Mouse (Mus musculus): ENCODE measurements at regions not wholly inside any gene's neighbourhood (a gene's known extent, or its start where the extent isn't known, plus 50 kb on each side); places are given as distances from the start of the nearest gene placed in this dataset.
"Not testable (repeated sequence)": the region's sequence is repeated elsewhere in the genome, so short reads cannot be mapped to it uniquely, and the experiment has no call there.

DNA sequence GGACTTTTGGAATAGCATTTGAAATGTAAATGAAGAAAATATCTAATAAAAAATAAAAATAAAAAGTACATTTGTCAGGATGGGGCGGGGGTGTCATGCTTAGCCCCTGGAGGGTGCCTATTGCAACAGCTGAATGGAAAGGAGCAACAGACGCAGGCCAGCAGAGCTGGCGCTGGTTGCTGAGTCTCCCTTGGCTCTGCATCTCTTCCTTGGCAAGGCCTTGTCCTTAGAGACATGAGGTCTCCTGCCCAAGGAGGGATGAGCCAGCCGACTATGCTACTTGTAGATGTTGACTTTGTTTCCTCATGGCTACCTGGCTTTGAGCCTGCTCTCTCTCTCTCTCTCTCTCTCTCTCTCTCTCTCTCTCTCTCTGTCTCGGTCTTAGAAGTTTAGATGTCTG lies 166.4 kb downstream of the Opa1 start:
- DNase-seq (ENCODE audit: low spot score in 2 of 2) = no peak

DNA sequence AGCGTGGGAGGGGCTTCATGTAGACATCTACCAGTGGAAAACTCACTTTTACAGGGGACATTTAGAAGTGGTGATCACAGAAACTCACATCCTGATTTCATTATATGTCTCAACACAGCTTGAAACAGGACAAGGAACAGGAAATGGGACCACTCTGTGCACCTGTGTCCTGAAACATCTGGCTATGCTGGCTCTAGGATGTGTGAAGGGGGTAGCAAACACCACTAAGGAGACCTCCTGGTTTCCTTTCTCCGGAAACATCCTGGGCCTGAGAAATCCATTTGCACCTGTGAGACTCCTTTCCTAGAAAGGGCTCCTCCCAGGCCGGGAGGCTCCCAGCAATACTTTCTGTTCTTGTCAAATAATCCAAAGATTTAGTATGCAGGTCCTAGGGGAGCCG lies 167.1 kb downstream of the Opa1 start:
- no peak for DNase-seq (ENCODE audit: low spot score in 2 of 2)

DNA sequence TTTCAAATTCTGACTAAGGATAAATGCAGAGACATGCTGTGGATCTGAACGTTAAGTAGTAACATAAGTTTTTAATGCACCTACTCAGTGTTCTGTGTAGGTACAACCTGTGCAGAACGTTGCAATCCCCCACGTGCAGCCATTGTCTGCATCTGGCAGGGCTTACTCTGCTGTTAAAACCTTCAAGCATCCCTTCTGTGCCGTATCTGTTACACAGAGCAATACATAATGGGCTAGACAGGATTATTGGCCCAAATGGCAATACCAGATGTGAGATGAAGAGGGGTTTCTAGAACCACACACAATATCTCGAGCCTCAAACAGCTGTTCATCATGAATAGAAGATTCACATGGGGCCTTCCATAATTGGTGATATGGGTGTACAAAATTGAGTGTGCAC lies 170.0 kb downstream of the Opa1 start:
- DNase-seq (ENCODE audit: low spot score in 2 of 2) = no peak

DNA sequence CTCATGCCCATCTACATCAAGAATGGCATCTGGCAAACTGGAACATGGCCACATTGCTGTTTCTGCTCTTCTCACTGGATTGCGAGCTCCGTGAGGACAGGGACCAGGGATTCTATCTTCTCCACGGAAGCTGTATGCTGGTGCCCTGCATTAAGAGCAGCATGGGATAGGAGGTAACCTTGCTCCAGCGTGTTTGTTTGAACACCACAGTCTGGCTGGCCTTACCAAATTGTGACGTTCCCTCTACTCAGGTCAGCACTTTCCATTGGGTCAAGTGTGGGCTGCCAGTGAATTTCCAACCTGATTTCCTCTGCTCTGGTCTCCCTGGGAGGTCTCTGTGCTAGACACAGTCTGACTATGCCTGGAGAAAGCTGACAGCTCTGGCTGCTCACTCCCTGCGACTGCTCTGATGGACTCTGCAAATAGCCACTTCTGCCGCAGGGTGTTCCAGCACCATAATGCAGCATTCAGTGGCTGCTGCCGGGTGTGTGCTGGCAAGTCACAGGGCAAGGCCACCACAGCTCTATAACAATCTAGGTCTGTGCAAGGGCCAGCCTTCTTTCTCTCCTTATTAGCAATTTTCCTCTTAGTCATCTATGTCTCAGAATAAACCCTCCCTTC lies 175.6 kb downstream of the Opa1 start:
- DNase-seq (ENCODE audit: low spot score in 2 of 2) = no peak

DNA sequence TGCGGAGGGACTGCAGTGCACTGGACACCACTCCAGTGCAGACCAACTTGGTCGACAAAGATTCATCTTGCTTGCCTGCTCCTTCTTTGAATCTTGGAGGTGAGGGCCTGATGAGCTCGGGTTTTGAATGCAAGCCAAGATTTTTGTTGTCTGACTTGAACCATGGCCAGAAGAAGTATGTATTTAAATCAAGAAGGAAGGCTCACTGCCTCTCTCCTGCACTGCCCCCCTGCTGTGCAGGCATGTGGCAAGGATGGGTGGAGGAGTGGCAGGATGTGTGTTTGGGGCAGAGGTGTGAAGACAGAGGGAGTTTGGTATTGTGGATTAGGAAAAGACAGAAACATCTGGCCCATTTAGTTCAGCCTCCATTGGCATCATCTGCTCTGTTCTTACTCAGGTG lies 179.1 kb downstream of the Opa1 start:
- DNase-seq (ENCODE audit: low spot score in 2 of 2) = no peak

DNA sequence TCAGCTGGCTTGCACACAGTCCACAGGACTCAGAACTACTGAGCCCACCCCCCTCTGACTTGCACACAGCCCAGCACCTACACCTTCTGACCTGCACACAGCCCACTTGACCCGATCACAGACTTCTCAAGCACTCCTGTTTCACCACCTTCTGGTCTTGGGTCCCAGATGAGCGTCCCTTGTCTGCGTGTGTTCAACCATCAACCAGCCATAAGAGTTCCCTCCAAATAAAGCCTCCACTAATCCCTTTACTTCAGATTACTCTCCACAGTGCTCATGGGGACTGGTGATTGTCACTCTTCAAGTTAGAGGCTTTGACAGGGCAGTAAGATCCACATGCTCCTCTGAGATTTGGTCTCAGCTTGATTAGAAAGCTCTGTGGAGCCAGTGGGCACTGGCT lies 180.3 kb downstream of the Opa1 start:
- no peak for DNase-seq (ENCODE audit: low spot score in 2 of 2)

DNA sequence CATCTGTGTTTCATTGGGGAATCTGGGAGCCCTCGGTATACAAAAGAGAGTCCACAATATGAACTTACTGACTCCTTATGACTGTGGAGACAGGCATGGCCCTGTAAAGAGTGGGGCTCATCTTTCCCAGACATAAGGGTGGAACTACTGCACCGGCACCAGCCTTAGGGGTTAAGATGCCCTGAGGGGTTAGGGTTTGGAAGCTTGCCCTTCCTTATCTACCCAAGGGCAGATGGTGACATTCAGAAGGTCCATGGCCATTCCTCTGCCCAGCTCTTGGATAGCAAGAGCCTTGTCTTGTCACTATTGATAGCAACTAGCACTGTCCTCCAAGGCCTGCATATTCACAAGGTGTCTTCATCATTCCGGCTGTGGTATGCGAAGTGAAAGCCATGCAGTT lies 181.5 kb downstream of the Opa1 start:
- DNase-seq (ENCODE audit: low spot score in 2 of 2) = no peak

DNA sequence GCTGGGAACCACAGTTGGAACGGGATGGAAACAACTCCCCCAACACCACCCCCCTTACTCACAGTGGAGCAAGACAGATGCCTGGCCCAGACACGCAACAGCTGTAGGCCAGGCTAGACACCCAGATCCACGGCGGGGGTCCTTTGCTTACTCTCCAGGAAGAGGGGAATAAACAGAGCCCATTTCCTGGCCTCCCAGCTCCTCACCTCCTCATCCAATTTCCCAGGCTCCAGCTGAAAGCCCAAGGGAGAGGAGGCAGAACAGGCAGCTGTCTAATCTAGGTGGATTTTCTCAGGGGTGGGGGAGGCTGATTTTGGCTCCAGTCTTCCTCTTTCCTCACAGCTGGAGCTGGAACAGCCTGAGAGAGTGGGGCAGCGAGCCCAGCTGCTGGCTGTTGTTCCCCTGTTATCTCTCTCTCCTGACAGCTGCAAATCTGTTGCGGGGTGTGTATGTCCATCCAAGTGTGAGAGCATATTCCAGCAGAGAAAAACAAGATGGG lies 182.7 kb downstream of the Opa1 start:
- DNase-seq (ENCODE audit: low spot score in 2 of 2) = peak in 1 of 2 experiments; percentile 15

DNA sequence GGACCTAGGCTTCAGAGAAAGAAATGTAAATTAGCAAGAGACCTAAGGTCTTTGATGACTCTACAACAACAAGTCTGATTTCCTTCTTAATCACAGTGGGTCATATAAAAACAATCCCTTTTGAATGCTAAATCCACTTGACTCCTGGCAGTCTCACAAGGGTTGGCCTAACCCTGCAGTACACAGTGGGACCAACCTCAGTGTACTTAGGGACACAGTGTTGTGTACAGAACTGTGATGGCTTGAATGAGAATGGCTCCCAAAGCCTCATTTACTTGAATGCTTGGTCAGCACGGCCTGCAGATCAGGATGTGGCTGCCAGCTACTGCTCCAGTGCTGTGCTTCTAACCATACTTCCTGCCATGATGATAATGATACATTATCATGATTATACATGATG lies 185.2 kb downstream of the Opa1 start:
- DNase-seq (ENCODE audit: low spot score in 2 of 2) = no peak

DNA sequence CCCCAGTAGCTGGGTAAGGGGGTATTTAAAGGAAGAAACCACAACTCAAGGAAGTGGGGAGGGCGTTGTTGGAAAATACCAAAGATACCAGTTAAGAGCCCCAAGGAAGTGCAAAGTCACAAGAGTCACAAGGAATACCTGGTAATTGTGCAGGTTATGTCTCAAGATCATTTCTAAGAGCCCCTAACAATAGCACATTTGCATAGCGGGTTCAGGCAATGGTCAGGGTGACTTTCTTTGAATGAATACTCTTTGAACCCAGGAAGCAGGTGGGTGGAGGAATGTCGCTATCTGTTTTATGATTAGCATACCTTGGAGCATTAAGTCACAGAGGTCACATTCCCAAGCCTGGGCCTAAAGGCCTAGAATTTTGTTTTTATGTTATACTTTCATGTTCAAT lies 186.7 kb downstream of the Opa1 start:
- not testable (repeated sequence) for DNase-seq (ENCODE audit: low spot score in 2 of 2)

DNA sequence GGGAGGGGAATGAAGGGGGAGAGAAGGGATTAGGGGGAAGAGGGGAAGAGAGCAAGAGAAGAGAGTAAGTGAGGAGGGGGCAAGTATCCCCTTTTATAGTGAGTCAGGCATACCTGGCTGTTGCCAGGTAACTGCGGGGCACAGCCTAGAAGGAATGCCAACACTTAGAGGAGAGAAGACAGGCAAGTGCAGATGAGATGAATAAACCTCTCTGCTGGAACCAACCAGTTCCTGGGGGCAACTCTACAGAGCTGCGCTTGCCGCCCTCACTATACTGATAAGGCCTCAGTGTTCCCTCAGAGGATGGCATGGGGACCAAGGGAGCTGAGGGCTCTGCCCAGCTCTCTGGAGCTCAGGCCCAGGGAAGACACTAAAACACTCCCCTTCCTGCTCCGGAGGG lies 192.2 kb downstream of the Opa1 start:
- no peak for DNase-seq (ENCODE audit: low spot score in 2 of 2)

DNA sequence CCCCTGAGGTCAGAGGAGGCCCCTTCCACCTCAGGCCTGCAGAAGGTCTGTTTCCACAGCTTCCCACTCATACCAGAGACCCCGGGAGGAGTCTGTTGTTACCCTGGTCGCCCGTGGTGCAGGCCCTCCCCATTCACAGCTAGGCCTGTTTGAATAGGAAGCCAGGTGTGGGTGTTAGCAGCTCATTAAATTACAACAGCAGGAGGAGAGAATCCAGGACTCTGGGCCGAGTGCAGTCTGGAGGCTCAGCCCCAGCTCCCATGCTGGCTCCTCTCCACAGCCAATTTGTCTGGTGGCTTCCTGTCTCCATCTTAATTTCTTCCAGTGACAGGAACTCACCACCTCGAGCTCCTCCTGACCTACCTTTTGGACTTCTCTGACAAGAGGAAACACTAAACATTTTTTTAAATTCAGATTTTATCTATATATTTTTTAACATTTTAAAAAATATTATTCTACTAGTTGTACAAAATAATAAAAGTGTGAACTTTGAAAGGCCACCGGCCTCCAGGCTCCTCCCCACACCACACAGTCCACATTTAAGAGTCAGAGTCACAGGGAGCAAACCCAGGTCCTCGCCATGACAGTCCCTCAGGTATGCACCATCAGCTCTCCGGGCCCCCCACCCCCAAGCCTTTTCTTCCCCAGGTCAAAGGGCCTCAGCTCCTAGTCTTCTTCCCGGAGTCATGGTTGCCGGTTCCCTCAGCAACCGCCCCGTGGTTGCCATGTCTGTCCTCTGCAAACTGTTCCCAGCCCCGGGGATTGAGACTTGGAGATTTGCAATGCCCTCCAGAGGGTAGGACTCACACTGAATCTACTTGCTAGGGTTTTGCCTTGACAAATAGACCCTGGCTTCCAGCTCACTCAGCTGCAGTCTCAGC lies 192.8 kb downstream of the Opa1 start:
- no peak for DNase-seq (ENCODE audit: low spot score in 2 of 2)

DNA sequence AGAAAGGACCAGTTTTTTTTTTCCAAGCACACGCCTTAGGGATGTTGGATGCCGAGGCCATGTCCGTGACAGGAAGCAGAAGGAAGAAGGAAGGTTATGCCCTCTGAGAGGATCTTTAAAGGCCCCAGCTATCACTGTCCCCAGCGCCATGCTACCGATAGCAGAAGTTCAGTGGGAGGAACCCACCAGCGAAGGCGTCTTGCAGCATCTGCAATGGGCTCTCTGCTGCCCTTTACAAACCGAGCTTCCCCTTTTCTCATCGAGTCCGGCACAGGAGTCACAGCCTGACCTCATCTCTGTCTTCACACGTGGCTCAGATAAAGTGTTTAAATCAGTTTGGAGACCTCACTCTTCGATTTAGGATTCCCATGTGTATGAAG lies 193.5 kb downstream of the Opa1 start:
- DNase-seq (ENCODE audit: low spot score in 2 of 2) = no peak

DNA sequence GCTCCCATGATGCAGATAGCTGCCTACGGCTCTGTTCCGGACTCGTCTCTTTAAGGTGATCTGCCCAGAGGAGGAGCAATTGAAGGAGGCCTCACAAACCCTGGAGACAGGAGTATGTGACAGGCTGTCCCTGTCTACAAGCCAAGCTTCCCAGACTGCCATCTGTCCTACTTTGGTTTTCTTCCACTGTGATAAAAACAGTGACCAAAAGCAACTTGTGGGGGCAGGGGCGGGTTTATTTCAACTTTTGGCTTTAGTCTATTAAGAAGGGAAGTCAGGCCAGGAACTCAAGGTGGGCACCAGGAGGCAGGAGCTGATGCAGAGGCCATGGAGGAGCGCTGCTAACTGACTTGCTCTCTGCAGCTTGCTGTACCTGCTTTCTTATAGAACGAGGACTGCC lies 193.9 kb downstream of the Opa1 start:
- DNase-seq (ENCODE audit: low spot score in 2 of 2) = peak in 1 of 2 experiments; percentile 10

DNA sequence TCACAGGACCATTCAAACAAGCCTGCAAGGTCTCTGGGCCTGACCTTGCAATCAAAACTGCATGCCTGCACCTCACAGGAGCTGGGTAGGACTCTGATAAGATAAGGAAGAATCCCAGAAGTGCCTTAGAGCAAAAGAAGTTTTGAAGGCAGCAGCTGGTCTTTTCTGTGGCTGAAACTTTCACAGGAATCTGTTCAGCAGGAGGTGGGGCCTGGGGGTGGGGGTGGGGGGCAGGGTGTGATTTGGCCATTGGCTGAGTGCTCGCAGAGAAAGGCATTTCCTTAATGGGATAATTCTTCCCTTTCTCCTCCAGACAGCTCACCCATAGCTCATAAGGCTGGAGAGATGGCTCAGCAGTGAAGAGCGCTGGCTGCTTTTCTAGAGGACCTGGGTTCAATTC lies 195.8 kb downstream of the Opa1 start:
- DNase-seq (ENCODE audit: low spot score in 2 of 2) = no peak

DNA sequence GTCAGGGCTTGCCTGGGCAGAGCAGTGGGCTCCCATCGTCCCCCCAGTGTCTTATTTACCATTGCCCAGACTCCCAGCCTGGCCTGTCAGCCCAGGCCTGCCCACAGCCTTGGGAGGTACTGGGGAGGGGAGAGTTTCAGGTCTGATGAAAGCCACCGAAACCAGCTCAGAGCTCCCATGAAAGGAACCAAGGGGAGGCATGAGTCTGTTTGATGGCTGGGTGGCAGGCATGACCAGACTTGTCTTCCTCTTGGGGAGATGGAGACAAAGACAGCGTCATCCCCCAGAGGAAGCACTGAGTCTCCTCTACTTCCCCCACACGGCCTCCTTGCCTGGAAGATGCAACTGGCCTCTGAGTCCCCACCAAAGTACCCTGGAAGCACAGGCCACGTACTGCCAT lies 196.7 kb downstream of the Opa1 start:
- no peak for DNase-seq (ENCODE audit: low spot score in 2 of 2)

DNA sequence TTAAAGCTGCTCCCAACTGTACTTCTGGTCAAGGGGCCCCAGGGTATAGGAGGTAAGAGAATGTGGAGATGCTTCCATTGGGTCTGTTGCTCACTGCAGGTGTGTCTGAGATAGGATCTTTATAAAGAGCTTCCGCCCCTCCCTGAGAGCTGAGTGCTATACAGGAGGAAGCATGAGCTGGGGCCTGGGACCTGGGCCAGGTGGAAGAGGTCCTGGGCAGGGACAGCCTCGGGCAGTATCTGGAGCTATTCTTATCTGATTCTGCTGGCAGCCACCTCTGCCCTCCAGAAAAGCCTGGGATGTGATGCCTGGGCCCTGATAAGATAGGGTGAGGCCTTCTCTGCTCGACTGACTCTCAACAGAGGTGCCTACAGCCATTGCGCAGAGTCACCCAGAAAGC lies 203.3 kb downstream of the Opa1 start:
- no peak for DNase-seq (ENCODE audit: low spot score in 2 of 2)

DNA sequence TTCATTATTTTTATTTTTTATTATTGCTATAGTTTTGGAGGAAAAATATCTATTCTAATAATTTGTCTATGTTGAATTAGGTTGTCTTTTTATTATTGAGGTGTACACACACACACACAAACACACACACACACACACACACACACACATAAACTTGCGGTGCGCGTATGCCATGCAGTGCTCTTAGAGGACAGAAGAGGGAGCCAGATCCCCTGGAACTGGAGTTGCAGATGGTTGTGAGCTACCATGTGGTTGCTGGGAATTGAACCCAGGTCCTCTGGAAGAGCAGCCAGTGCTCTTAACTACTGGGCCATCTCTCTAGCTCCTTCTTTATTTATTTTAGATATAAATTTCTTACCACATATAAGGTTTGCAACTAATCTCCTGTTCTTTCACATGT lies 206.0 kb downstream of the Opa1 start:
- no peak for DNase-seq (ENCODE audit: low spot score in 2 of 2)

DNA sequence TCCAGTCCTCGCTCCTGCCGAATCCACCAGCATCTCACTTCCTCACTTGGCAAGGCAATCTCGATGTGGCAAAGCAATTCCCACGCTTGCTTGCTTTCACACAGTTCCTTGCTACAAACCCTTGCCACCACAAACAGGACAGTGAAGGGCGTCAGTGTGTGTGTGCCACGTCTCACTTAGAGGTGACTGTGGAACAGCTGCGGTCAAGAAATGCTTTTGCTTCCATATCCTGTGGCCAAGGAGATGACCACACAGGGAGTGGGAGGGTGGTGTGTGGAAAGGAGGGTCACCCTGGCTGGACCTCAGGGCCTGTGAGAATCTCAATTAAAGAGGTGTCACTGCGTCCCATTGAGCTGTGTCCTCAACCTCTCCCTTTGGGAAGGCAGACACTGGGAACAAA lies 207.4 kb downstream of the Opa1 start:
- no peak for DNase-seq (ENCODE audit: low spot score in 2 of 2)

DNA sequence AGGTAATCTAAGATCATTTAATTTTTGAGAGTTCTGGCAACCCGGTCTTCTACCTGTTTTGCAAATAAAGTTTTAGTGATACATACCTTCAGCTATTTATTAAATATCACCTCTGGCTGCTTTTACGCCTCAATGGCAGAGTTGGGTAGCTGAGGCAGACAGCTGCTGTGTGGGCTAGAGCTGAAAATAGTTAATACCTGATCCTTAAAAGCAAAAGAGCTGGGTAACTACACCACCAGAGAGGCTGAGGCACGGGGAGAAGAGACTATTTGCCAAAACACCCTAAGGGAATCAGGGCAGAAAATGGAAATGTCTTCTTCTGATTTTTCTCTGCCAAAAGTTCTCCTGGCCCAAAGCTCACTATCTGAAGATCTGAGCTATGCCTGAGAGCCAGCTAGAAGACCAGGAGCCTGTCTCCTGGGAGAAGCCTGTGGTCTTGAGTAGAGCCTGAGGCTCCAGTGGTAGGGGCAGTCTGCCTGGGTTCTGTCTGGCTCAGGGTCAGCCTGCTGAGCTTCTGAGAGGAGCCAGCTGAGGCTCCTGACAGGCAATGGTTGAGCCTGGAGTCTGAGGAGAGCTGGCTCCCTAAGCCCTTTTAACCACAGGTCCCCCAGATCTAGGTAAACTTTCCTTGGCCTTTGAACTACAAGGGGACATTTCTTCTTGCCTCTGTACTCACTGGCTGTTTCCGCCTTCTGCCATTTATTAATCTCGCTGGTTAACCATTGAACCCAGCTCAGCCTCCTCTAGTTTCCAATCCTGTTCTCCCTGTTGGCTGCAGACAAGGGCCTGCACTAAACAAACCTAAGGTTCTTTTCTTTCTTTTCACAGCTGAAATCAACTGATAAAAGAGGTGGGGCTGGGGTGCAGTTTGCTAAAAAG lies 208.7 kb downstream of the Opa1 start:
- DNase-seq (ENCODE audit: low spot score in 2 of 2) = no peak

DNA sequence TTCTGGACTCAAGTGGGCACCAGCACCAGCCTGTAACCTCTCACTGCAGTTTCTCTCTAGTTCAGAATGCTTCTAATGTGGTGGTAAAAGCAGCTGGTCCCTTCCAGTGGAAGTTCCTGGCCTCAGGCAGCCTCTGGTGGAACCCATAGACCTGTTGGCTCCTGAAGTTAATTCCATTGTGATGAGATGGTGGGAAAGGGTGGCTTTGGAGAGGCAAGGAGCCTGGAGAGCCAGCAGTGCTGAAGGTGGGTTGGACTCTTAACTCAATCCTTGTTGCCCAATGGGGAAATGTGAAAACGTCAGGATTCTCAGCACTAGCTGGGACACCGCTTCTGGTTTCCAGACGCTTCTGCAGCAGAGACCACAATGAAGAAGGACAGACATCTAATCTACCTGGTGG lies 210.9 kb downstream of the Opa1 start:
- no peak for DNase-seq (ENCODE audit: low spot score in 2 of 2)

DNA sequence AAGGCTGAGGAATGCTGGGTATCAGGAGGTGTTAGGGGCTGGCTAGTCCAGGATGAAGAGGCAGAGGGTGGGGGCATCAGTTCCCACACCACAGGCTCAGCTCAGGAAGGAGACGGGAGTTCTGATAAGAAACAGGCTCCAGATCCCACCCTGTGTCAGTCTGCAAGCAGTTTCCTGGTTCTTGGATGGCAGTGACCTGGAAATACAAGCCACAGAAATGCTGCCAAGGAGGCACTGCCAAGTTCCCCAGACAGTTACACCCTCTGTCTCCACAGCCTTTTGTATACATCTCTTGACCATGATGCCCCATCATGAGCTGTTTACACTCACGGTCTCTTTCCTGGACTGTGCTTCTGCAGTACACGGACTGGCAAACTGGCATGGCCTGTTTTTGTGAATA lies 220.1 kb downstream of the Opa1 start:
- DNase-seq (ENCODE audit: low spot score in 2 of 2) = no peak

Measured in frontal cortex, postnatal 14 days (tissue).